Mouse (Mus musculus) right cerebral cortex, postnatal 4 days (tissue): Measurements from ENCODE around the gene Gm17334.

ENCODE experiments used
- DNase-seq: peaks from one replicate; pipeline ENCODE4 v3.0.0-alpha.2; 2022

Gene Gm17334

DNA sequence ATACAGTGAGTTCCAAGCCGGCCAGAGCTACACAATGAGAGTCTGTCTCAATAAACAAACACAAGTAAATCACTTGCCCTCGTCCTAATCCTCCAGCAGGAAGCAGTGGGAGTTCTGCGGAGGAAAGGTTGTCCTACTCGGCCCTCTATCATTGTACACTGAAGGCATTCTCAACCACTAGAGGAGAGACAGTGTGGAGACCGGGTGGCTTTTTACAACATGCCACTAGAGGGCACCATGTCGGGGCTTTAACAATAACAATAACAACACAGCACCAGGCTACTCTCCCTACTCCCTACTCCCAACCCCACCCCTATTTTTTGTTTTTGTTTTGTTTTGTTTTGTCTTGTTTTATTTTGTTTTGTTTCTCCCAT, 35.4 kb downstream of the Gm17334 start:
- DNase-seq = peak; percentile 23

DNA sequence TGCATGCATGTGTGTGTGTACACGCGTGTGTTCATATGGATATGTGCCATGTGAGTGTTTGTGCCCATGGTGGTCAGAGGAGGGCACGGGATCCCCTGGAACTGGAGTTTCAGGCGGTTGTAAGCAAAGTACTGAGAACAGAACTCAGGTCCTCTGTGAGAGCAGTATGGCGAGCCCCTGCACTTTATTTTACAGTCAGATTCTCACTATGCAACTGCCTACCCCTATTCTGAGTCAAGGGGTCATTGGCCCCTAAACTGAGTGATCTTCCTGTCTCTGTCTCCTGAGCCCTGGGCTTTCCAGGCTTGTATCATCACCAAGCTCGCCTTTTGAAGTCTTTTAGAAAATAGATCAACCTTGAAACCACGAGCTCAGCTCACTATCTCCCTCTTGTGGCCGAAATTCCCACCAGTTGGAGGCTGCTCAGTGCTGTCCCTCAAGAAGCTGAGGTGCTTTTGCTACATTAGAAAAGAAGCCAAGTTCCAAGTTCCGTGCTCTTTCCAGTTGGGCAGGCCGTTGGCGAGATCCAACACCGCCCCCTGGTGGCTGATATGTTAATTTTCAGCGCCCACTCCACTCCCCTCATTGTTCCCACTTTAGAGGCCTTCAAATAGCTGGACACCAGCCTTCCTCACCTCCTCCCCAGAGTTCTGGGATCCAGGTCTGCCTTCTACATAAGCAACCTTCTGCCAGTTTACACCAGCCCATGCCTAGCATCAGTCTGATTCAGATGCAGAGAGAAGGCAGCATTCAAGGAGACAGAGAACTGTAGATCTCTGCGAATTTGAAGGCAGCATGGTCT, 36.0 kb downstream of the Gm17334 start:
- peak; percentile 76 for DNase-seq

GRCm38 (mm10) chr11:53735682-53736245, 37.2 kb downstream of the Gm17334 start:
- peak; percentile 44 for DNase-seq

GRCm38 (mm10) chr11:53734970-53735681, 37.9 kb downstream of the Gm17334 start:
- DNase-seq = no peak

GRCm38 (mm10) chr11:53734431-53734830, 38.6 kb downstream of the Gm17334 start:
- no peak for DNase-seq

- DNase-seq = no peak
Measured at GRCm38 (mm10) chr11:53733824-53734223, 39.2 kb downstream of the Gm17334 start.

GRCm38 (mm10) chr11:53732244-53732643, 40.7 kb downstream of the Gm17334 start:
- no peak for DNase-seq

GRCm38 (mm10) chr11:53731457-53731856, 41.5 kb downstream of the Gm17334 start:
- no peak for DNase-seq
